Mouse (Mus musculus) ES-Bruce4 (cell line): Measurements from ENCODE around the gene Cxadr.

Experiments
- EP300 ChIP-seq: IDR thresholded peaks from 2 replicates; pipeline ENCODE4 v1.6.1; 2011; ENCODE audit warnings: low read depth, low read length; ENCODE audit not compliant: insufficient read depth
- POLR2A ChIP-seq: IDR thresholded peaks from one replicate; pipeline ENCODE4 v1.8.1; 2011; ENCODE audit warnings: low read length; ENCODE audit not compliant: insufficient read depth

DNA sequence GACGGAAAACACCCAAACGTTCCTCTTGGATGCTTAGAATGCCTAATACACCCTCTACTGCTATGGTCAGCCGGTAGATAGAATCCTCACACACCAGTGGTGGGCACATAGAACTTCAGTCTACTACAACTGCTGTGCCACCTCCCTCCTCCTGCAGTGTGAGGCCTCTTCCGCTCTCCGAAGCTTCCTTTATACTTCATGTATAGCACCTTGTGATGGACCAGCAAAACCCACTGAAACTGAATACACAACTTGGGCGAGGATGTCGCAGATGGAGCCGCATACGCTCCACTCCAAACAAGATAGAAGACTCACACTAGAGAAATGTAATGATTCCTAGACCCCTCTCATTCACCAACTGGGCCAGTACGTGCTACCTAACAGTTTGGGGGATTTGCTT lies 73.9 kb downstream of the Cxadr start:
- TF ChIP-seq EP300 = no peak
- TF ChIP-seq POLR2A = no peak
